10 mouse cellular contexts compared by ENCODE assay signal in genomic region chr19:36734308-36735038, GRCm38 (mm10). TPM values are rescaled to one million over a fixed set of nuclear protein-coding genes. Genes with fewer than 3 reads are reported as not detected.
A peak's percentile ranks its signal among the peaks of the same experiment; 100 is the strongest.
DNase-seq lines count a peak whose midpoint lies in the region; ATAC-seq lines count a peak whose summit lies in the region.
"Had no signal": no experiment of that assay in that cellular context is flagged by ENCODE, and none has a peak within 500 bp of the region (broad histone marks: within the 10 kb centered on the region; RNA-seq: fewer than 3 reads in every experiment).

No protein-coding gene starts in this region.

- H3K4me3 ChIP-seq in liver, embryonic 15.5 days (replicated peaks): no peak overlapping the region
- no peak overlapping the region for H3K4me3 ChIP-seq in liver, embryonic 12.5 days
- H3K4me3 ChIP-seq in forebrain, embryonic 11.5 days (ENCODE audit: low read depth, low read length): no peak overlapping the region

- no peak overlapping the region for H3K27ac ChIP-seq in liver, embryonic 15.5 days (replicated peaks)
- H3K27ac ChIP-seq in liver, embryonic 12.5 days: no peak overlapping the region
- H3K27ac ChIP-seq in forebrain, embryonic 11.5 days (ENCODE audit: low read depth, low read length): no peak overlapping the region

- no peaks in the 10 kb centered on the region for H3K36me3 ChIP-seq in liver, embryonic 15.5 days (replicated peaks)
- H3K36me3 ChIP-seq in liver, embryonic 12.5 days: no peaks in the 10 kb centered on the region
- H3K36me3 ChIP-seq in forebrain, embryonic 11.5 days (ENCODE audit: control insufficient read depth, insufficient read depth, low read length): no peaks in the 10 kb centered on the region

- H3K4me2 ChIP-seq in liver, embryonic 15.5 days: peak overlapping the region; percentile 2; the same call in 1 of the 2 replicates
- no peak overlapping the region for H3K4me2 ChIP-seq in liver, embryonic 12.5 days
- no peak overlapping the region for H3K4me2 ChIP-seq in forebrain, embryonic 11.5 days (ENCODE audit: low read depth, low read length, severe bottlenecking)

- no peak overlapping the region for H3K9ac ChIP-seq in liver, embryonic 15.5 days
- no peak overlapping the region for H3K9ac ChIP-seq in liver, embryonic 12.5 days
- no peak overlapping the region for H3K9ac ChIP-seq in forebrain, embryonic 11.5 days (ENCODE audit: low read length)

- H3K9me3 ChIP-seq in liver, embryonic 15.5 days (replicated peaks): no peaks in the 10 kb centered on the region
- no peaks in the 10 kb centered on the region for H3K9me3 ChIP-seq in liver, embryonic 12.5 days (replicated peaks)
- no peaks in the 10 kb centered on the region for H3K9me3 ChIP-seq in forebrain, embryonic 11.5 days (ENCODE audit: control insufficient read depth, low read length)

- no peaks in the 10 kb centered on the region for H3K4me1 ChIP-seq in liver, embryonic 15.5 days (replicated peaks)
- H3K4me1 ChIP-seq in liver, embryonic 12.5 days: no peaks in the 10 kb centered on the region
- H3K4me1 ChIP-seq in forebrain, embryonic 11.5 days (replicated peaks; ENCODE audit: control insufficient read depth, insufficient read depth, low read length): no peaks in the 10 kb centered on the region

- peak; percentile 87 for DNase-seq in heart, adult 11 months
- DNase-seq in heart, postnatal 14 days: no peak
- DNase-seq in heart, postnatal 10 days: peak; percentile 48 to 51
- peak; percentile 76 for DNase-seq in skeletal muscle tissue, adult 2 months (ENCODE audit: low read depth, low spot score)
- DNase-seq in thymus, postnatal 0 days (ENCODE audit: low spot score): no peak
- DNase-seq in forebrain, embryonic 11.5 days (ENCODE audit: low spot score): no peak

- ATAC-seq in liver, embryonic 15.5 days (ENCODE audit: insufficient read depth): no peak
- ATAC-seq in liver, embryonic 12.5 days: no peak
- ATAC-seq in forebrain, embryonic 11.5 days (replicated peaks; ENCODE audit: low FRiP score): no peak
- ATAC-seq: Patski had no signal

- peaks cover 38% of the 10 kb centered on the region for H3K27me3 ChIP-seq in liver, embryonic 15.5 days
- peaks cover 37% of the 10 kb centered on the region for H3K27me3 ChIP-seq in liver, embryonic 12.5 days (replicated peaks)
- no peaks in the 10 kb centered on the region for H3K27me3 ChIP-seq in forebrain, embryonic 11.5 days (ENCODE audit: control insufficient read depth, insufficient read depth, low read length)

- WGBS in liver, embryonic 15.5 days (ENCODE audit: insufficient replicate concordance): 58% methylated on average over 10 of the region's 10 CpGs
- 59% methylated on average over 10 of the region's 10 CpGs for WGBS in liver, embryonic 12.5 days (ENCODE audit: insufficient replicate concordance)
- 82% methylated on average over 10 of the region's 10 CpGs for WGBS in forebrain, embryonic 11.5 days

- intact Hi-C loops in heart, postnatal 14 days (cut with DNase I): loop anchor here (2.0 to 5.0 kb wide), 2 partner anchors 28 to 197 kb away; no protein-coding TSS in a partner anchor
- intact Hi-C loops in heart, postnatal 10 days (cut with DNase I): loop anchor here (2.0 to 5.0 kb wide), 3 partner anchors 44 to 197 kb away; partner anchors contain the start of gene Hectd2

RNA-seq across cellular contexts. Expression of gene Ppp1r3c, which starts 2.0 kb away (rescaled TPM):
- total RNA-seq in heart, postnatal 14 days (2021): 10 to 100 TPM; 91.5 to 98.3 TPM
- polyA plus RNA-seq in liver, embryonic 15.5 days (2015; fragmentation: Nextera tagmentation; extraction: Ambion mirVana): 4.0 and 6.0 TPM in 2 replicates
- 0.89 and 1.0 TPM in 2 replicates for polyA plus RNA-seq in liver, embryonic 12.5 days (2016; fragmentation: Nextera tagmentation; extraction: Ambion mirVana)
- total RNA-seq in heart, postnatal 10 days (2021): 10 to 100 TPM; 72.2 to 86.1 TPM
- polyA plus RNA-seq in thymus, postnatal 0 days (2015; fragmentation: Nextera tagmentation; extraction: Ambion mirVana): 2.1 TPM in 2 replicates
- polyA plus RNA-seq in forebrain, embryonic 11.5 days (2014; fragmentation: Nextera tagmentation; extraction: Ambion mirVana): 2.0 and 2.1 TPM in 2 replicates
- polyA plus RNA-seq: C2C12 had no signal

Comparison
In these comparisons a context has a peak if more than half of its experiments do, and no peak if none do; other contexts are left out.
1. DNase-seq: peak in heart, adult 11 months (single experiment), heart, postnatal 10 days (2 of 2) and skeletal muscle tissue, adult 2 months (single experiment); none in heart, postnatal 14 days (0 of 2), thymus, postnatal 0 days (single experiment) and forebrain, embryonic 11.5 days (single experiment).